Mouse (Mus musculus) liver, embryonic 14.5 days (tissue): ENCODE measurements around the gene Scyl2. TPM values are rescaled to one million over a fixed set of nuclear protein-coding genes. Genes with fewer than 3 reads are reported as not detected.

Source experiments
- ATAC-seq: fragments of 200-750 bp; cut with Nextera tagmentation; 2 replicates; pipeline ENCODE4 v1.8.0; 2017; ENCODE audit warnings: moderate number of reproducible peaks, mild to moderate bottlenecking, moderate library complexity; ENCODE audit not compliant: insufficient read depth
- DNase-seq, 3 experiments: peaks; one replicate each; pipeline ENCODE4 v3.0.0-alpha.2; 2012 to 2013; ENCODE audit warnings: low read depth in 3 of 3, low spot score in 3 of 3
- H3K27ac ChIP-seq: fragments of 300-500 bp; sonication (generic); 2 replicates; pipeline ENCODE4 v1.5.1; 2014; ENCODE audit warnings: moderate library complexity, mild to moderate bottlenecking, control low read depth, inconsistent platforms
- H3K27me3 ChIP-seq: fragments of 300-500 bp; sonication (generic); 2 replicates; pipeline ENCODE4 v1.6.1; 2014; ENCODE audit warnings: mild to moderate bottlenecking, low read length, moderate library complexity; ENCODE audit not compliant: control insufficient read depth, insufficient read depth
- H3K36me3 ChIP-seq: fragments of 300-500 bp; sonication (generic); replicated peaks from 2 replicates; pipeline ENCODE4 v1.6.1; 2014; ENCODE audit warnings: low read depth; ENCODE audit not compliant: control insufficient read depth, insufficient read depth
- H3K4me1 ChIP-seq, 2 experiments: fragments of 200-500 bp in 1 of 2; fragments of 300-500 bp in 1 of 2; sonication (generic) in 1 of 2; replicated peaks; 2 replicates each; pipeline ENCODE4 v1.6.1; 2012 to 2014; ENCODE audit warnings: antibody characterized with exemption in 1 of 2, inconsistent platforms in 1 of 2, low read length in 1 of 2; ENCODE audit not compliant: control insufficient read depth in 2 of 2, insufficient read depth in 2 of 2
- H3K4me2 ChIP-seq: fragments of 300-500 bp; sonication (generic); 2 replicates; pipeline ENCODE4 v1.6.1; 2014; ENCODE audit warnings: low read depth, mild to moderate bottlenecking, control low read depth, moderate library complexity
- H3K4me3 ChIP-seq, 2 experiments: fragments of 200-500 bp in 1 of 2; fragments of 300-500 bp in 1 of 2; sonication (generic) in 1 of 2; 2 replicates each; pipeline ENCODE4 v1.5.1; 2012 to 2014; ENCODE audit warnings: low read depth in 2 of 2, low read length in 2 of 2, mild to moderate bottlenecking in 2 of 2, control low read depth in 1 of 2, inconsistent platforms in 1 of 2, moderate library complexity in 1 of 2; ENCODE audit not compliant: insufficient read depth in 1 of 2
- H3K9ac ChIP-seq: fragments of 300-500 bp; sonication (generic); replicated peaks from 2 replicates; pipeline ENCODE4 v1.6.1; 2014; ENCODE audit warnings: mild to moderate bottlenecking, control low read depth, moderate library complexity
- H3K9me3 ChIP-seq: fragments of 300-500 bp; sonication (generic); 2 replicates; pipeline ENCODE4 v1.6.1; 2016; ENCODE audit warnings: low read length, mixed read lengths; ENCODE audit not compliant: control insufficient read depth
- CTCF ChIP-seq: IDR thresholded peaks from 2 replicates; pipeline ENCODE4 v1.5.1; 2016; ENCODE audit warnings: antibody characterized with exemption, low read depth, control low read depth
- EP300 ChIP-seq: IDR thresholded peaks from 2 replicates; pipeline ENCODE4 v1.6.1; 2016; ENCODE audit warnings: antibody characterized with exemption, low read depth
- WGBS: fragments of 180-500 bp; shearing (Covaris S2); extraction: QIAGEN DNeasy Blood & Tissue Kit; methylation state at CpG from one replicate; pipeline ENCODE4 v1.1.7; 2014; ENCODE audit not compliant: insufficient replicate concordance; 5-methylcytosine and 5-hydroxymethylcytosine counted together
- polyA plus RNA-seq, 2 experiments: library from polyadenylated mRNA; depleted of rRNA in 1 of 2; stranded (reverse) in 1 of 2; unstranded in 1 of 2; fragments of >200 nt; fragmentation: Nextera tagmentation in 1 of 2; extraction: Ambion mirVana in 1 of 2; gene quantifications; 2 replicates each; pipeline versions ENCODE4 v1.2.1 to v1.2.3; 2012 to 2014

Scyl2 gene
- polyA plus RNA-seq, 2 experiments, result 6.8 to 10.2 TPM

DNA sequence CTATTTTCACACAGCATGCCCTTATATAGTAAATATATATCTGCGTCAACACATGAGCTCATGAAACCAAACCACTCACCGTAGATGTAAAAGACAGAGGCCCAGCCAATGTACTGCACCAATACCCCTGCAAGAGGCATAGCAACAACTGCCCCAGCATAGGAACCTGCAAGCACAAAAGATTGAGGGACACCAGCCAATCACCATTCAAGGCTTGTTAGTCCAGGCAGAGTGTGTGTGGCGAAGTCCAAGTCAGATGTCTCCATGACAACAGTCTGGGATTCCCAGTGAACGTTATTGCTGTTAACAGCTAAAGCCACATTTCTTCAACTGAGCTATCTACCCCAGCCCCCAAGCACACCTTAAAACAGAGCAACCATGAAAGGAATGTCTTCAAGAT, 93.3 kb downstream of the Scyl2 start:
- 49% methylated on average over 4 of the region's 4 CpGs for WGBS
- no peak for DNase-seq
- peaks cover 10 to 23% of the 10 kb centered on the region in 2 experiments for H3K4me1 ChIP-seq

DNA sequence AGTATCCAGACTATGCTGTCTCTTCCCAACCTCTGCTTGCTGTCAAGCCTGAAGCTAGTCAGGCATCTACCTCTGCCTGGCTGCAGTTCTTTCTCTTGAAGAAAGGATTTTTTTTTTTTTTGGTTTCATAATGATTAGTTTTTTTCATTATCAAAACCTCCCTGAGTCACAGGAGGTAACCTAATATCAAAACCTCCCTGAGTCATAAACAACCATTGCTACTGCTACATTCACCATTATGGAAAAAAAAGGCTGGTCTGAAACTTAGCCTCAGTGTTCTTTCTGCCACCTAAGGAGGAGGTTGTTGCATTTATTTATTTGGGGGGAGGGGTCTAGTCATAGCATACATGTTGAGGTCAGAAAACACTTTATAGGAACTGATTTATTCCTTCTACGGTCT, 96.2 kb downstream of the Scyl2 start:
- Histone ChIP-seq H3K4me2 (no peak overlapping the region), H3K9me3 (no peaks in the 10 kb centered on the region), H3K4me3 (no peak overlapping the region), H3K4me1 (peaks cover 10 to 18% of the 10 kb centered on the region in 2 experiments), H3K27me3 (no peaks in the 10 kb centered on the region), H3K27ac (no peak overlapping the region), H3K9ac (no peak overlapping the region), H3K36me3 (no peaks in the 10 kb centered on the region)
- no peak for ATAC-seq
- no peak for DNase-seq
- TF ChIP-seq EP300 (no peak), CTCF (no peak)
- WGBS, result 85% methylated on average over 1 of the region's 1 CpGs

More for the DNA sequence above, 93.3 kb downstream of the Scyl2 start:
- no peak overlapping the region for H3K27ac ChIP-seq
- H3K27me3 ChIP-seq, result no peaks in the 10 kb centered on the region
- H3K4me3 ChIP-seq, result no peak overlapping the region
- no peaks in the 10 kb centered on the region for H3K36me3 ChIP-seq
- no peak for TF ChIP-seq EP300
- TF ChIP-seq CTCF, result no peak
- no peaks in the 10 kb centered on the region for H3K9me3 ChIP-seq
- no peak for ATAC-seq
- H3K4me2 ChIP-seq, result no peak overlapping the region
- H3K9ac ChIP-seq, result no peak overlapping the region

Other genes with a start within 250 kb of the Scyl2 start
- 2.2 and 2.7 TPM in 2 replicates for gene Gas2l3, start 242.3 kb downstream of the Scyl2 start, polyA plus RNA-seq (2012; rRNA removed)
- 3.5 and 3.6 TPM in 2 replicates for gene Gas2l3, start 242.3 kb downstream of the Scyl2 start, polyA plus RNA-seq (2014; fragmentation: Nextera tagmentation; extraction: Ambion mirVana)
- 1.9 and 2.9 TPM in 2 replicates for gene Nr1h4, start 152.7 kb downstream of the Scyl2 start, polyA plus RNA-seq (2012; rRNA removed)
- gene Nr1h4, start 152.7 kb downstream of the Scyl2 start, polyA plus RNA-seq (2014; fragmentation: Nextera tagmentation; extraction: Ambion mirVana), result 3.3 and 3.9 TPM in 2 replicates
- gene Slc17a8, start 65.0 kb downstream of the Scyl2 start, polyA plus RNA-seq (2012; rRNA removed), result 0.02 and 0.04 TPM in 2 replicates
- gene Slc17a8, start 65.0 kb downstream of the Scyl2 start, polyA plus RNA-seq (2014; fragmentation: Nextera tagmentation; extraction: Ambion mirVana), result not detected in 2 replicates
- 3.1 and 6.3 TPM in 2 replicates for gene Actr6, start 46.0 kb upstream of the Scyl2 start, polyA plus RNA-seq (2012; rRNA removed)
- gene Actr6, start 46.0 kb upstream of the Scyl2 start, polyA plus RNA-seq (2014; fragmentation: Nextera tagmentation; extraction: Ambion mirVana), result 17.1 and 19.2 TPM in 2 replicates
- 5.7 and 9.6 TPM in 2 replicates for gene Uhrf1bp1l, start 58.7 kb upstream of the Scyl2 start, polyA plus RNA-seq (2012; rRNA removed)
- gene Uhrf1bp1l, start 58.7 kb upstream of the Scyl2 start, polyA plus RNA-seq (2014; fragmentation: Nextera tagmentation; extraction: Ambion mirVana), result 9.4 and 9.6 TPM in 2 replicates
- 0.13 TPM in 1 of 2 replicates, not detected in the other for gene Anks1b, start 187.2 kb upstream of the Scyl2 start, polyA plus RNA-seq (2012; rRNA removed)
- not detected in 2 replicates for gene Anks1b, start 187.2 kb upstream of the Scyl2 start, polyA plus RNA-seq (2014; fragmentation: Nextera tagmentation; extraction: Ambion mirVana)